Mouse (Mus musculus) forebrain, embryonic 13.5 days (tissue): Measurements from ENCODE around the gene Tlk1. TPM values are rescaled to one million over a fixed set of nuclear protein-coding genes. Genes with fewer than 3 reads are reported as not detected.

ENCODE experiments used
- ATAC-seq: fragments of 200-750 bp; cut with Nextera tagmentation; 2 replicates; pipeline ENCODE4 v1.8.0; 2017
- H3K27ac ChIP-seq: fragments of 300-500 bp; sonication (generic); 2 replicates; pipeline ENCODE4 v1.5.1; 2015; ENCODE audit warnings: inconsistent platforms, mild to moderate bottlenecking, moderate library complexity
- H3K27me3 ChIP-seq: fragments of 300-500 bp; sonication (generic); 2 replicates; pipeline ENCODE4 v1.6.1; 2015; ENCODE audit warnings: mild to moderate bottlenecking, inconsistent platforms
- H3K36me3 ChIP-seq: fragments of 300-500 bp; sonication (generic); 2 replicates; pipeline ENCODE4 v1.6.1; 2015; ENCODE audit warnings: mild to moderate bottlenecking, inconsistent platforms; ENCODE audit not compliant: poor library complexity, severe bottlenecking
- H3K4me1 ChIP-seq: fragments of 300-500 bp; sonication (generic); 2 replicates; pipeline ENCODE4 v1.6.1; 2015; ENCODE audit warnings: inconsistent platforms
- H3K4me2 ChIP-seq: fragments of 300-500 bp; sonication (generic); 2 replicates; pipeline ENCODE4 v1.6.1; 2015; ENCODE audit warnings: inconsistent platforms, mild to moderate bottlenecking, moderate library complexity
- H3K4me3 ChIP-seq: fragments of 300-500 bp; sonication (generic); 2 replicates; pipeline ENCODE4 v1.5.1; 2015; ENCODE audit warnings: mild to moderate bottlenecking, inconsistent platforms
- H3K9ac ChIP-seq: fragments of 300-500 bp; sonication (generic); 2 replicates; pipeline ENCODE4 v1.6.1; 2015; ENCODE audit warnings: mild to moderate bottlenecking, inconsistent platforms
- H3K9me3 ChIP-seq: fragments of 300-500 bp; sonication (generic); replicated peaks from 2 replicates; pipeline ENCODE4 v1.6.1; 2016; ENCODE audit warnings: inconsistent platforms
- WGBS: fragments of 180-500 bp; shearing (Covaris S2); methylation state at CpG from one replicate; pipeline ENCODE4 v1.1.7; 2015; 5-methylcytosine and 5-hydroxymethylcytosine counted together
- polyA plus RNA-seq: library from polyadenylated mRNA; unstranded; fragments of >200 nt; fragmentation: Nextera tagmentation; extraction: Ambion mirVana; gene quantifications from 2 replicates; pipeline ENCODE4 v1.2.1, GENCODE M21; 2015

The Tlk1 gene
- polyA plus RNA-seq, 1 experiment from 2014 or later, result 23.6 TPM

- H3K27ac ChIP-seq, result no peak overlapping the region
- ATAC-seq, result no peak
- no peak overlapping the region for H3K4me3 ChIP-seq
- H3K4me2 ChIP-seq, result no peak overlapping the region
- H3K9me3 ChIP-seq, result no peaks in the 10 kb centered on the region
- H3K36me3 ChIP-seq, result no peaks in the 10 kb centered on the region
- H3K9ac ChIP-seq, result no peak overlapping the region
- 0 out of 2 replicates have a peak, but pooled peaks cover 3% of the 10 kb centered on the region for H3K4me1 ChIP-seq
- H3K27me3 ChIP-seq, result no peaks in the 10 kb centered on the region
- 55% methylated on average over 2 of the region's 2 CpGs for WGBS
Measured at GRCm38 (mm10) chr2:70830683-70831082, 5.2 kb upstream of the Tlk1 start.

GRCm38 (mm10) chr2:70829946-70830610, 4.5 kb upstream of the Tlk1 start:
- H3K9ac ChIP-seq, result no peak overlapping the region
- no peak overlapping the region for H3K4me3 ChIP-seq
- WGBS, result 91% methylated on average over 5 of the region's 5 CpGs
- H3K27me3 ChIP-seq, result no peaks in the 10 kb centered on the region
- no peaks in the 10 kb centered on the region for H3K9me3 ChIP-seq
- H3K4me2 ChIP-seq, result no peak overlapping the region
- ATAC-seq, result no peak
- H3K27ac ChIP-seq, result no peak overlapping the region
- no peaks in the 10 kb centered on the region for H3K36me3 ChIP-seq
- 0 out of 2 replicates have a peak, but pooled peaks cover 3% of the 10 kb centered on the region for H3K4me1 ChIP-seq

- Histone ChIP-seq H3K27ac (no peak overlapping the region), H3K27me3 (no peaks in the 10 kb centered on the region), H3K4me1 (peaks cover 12% of the 10 kb centered on the region), H3K9ac (no peak overlapping the region), H3K4me3 (no peak overlapping the region), H3K4me2 (no peak overlapping the region), H3K9me3 (no peaks in the 10 kb centered on the region), H3K36me3 (no peaks in the 10 kb centered on the region)
- ATAC-seq, result no peak
- 86% methylated on average over 8 of the region's 8 CpGs for WGBS
Measured at GRCm38 (mm10) chr2:70827780-70828179, 2.3 kb upstream of the Tlk1 start.

- peak overlapping the region; percentile 71; the same call in 1 of the 2 replicates for H3K4me2 ChIP-seq
- no peaks in the 10 kb centered on the region for H3K27me3 ChIP-seq
- no peak for ATAC-seq
- no peak overlapping the region for H3K9ac ChIP-seq
- no peaks in the 10 kb centered on the region for H3K36me3 ChIP-seq
- WGBS, result 77% methylated on average over 8 of the region's 8 CpGs
- H3K4me3 ChIP-seq, result no peak overlapping the region
- no peak overlapping the region for H3K27ac ChIP-seq
- H3K4me1 ChIP-seq, result peaks cover 18% of the 10 kb centered on the region
- H3K9me3 ChIP-seq, result no peaks in the 10 kb centered on the region
Measured at GRCm38 (mm10) chr2:70826436-70827230, 1.1 kb upstream of the Tlk1 start.

- peak overlapping the region; percentile 71 for H3K4me2 ChIP-seq
- H3K36me3 ChIP-seq, result no peaks in the 10 kb centered on the region
- H3K4me1 ChIP-seq, result peaks cover 23% of the 10 kb centered on the region
- peak; percentile 81 for ATAC-seq
- H3K27me3 ChIP-seq, result no peaks in the 10 kb centered on the region
- H3K27ac ChIP-seq, result peak overlapping the region; percentile 100
- WGBS, result under 1% methylated on average over 49 of the region's 59 CpGs
- H3K9ac ChIP-seq, result peak overlapping the region; percentile 93
- H3K9me3 ChIP-seq, result no peaks in the 10 kb centered on the region
- H3K4me3 ChIP-seq, result peak overlapping the region; percentile 94
Measured at GRCm38 (mm10) chr2:70824838-70825370, 624 bp downstream of the Tlk1 start.

GRCm38 (mm10) chr2:70823926-70824800, 1.4 kb downstream of the Tlk1 start:
- Histone ChIP-seq H3K27me3 (no peaks in the 10 kb centered on the region), H3K9ac (peak overlapping the region; percentile 93), H3K4me2 (peak overlapping the region; percentile 71), H3K27ac (peak overlapping the region; percentile 100), H3K36me3 (no peaks in the 10 kb centered on the region), H3K4me1 (peaks cover 23% of the 10 kb centered on the region), H3K4me3 (peak overlapping the region; percentile 94), H3K9me3 (no peaks in the 10 kb centered on the region)
- ATAC-seq, result no peak
- 1% methylated on average over 27 of the region's 27 CpGs for WGBS

GRCm38 (mm10) chr2:70823434-70823833, 2.1 kb downstream of the Tlk1 start:
- ATAC-seq, result no peak
- H3K4me3 ChIP-seq, result peak overlapping the region; percentile 94
- H3K27me3 ChIP-seq, result no peaks in the 10 kb centered on the region
- H3K27ac ChIP-seq, result no peak overlapping the region
- H3K9me3 ChIP-seq, result no peaks in the 10 kb centered on the region
- H3K36me3 ChIP-seq, result no peaks in the 10 kb centered on the region
- H3K4me2 ChIP-seq, result peak overlapping the region; percentile 71
- peak overlapping the region; percentile 45; the same call in 1 of the 2 replicates for H3K9ac ChIP-seq
- H3K4me1 ChIP-seq, result peaks cover 26% of the 10 kb centered on the region
- WGBS, result 50% methylated on average over 5 of the region's 5 CpGs

GRCm38 (mm10) chr2:70816939-70817338, 8.6 kb downstream of the Tlk1 start:
- no peak for ATAC-seq
- Histone ChIP-seq H3K27ac (no peak overlapping the region), H3K9ac (no peak overlapping the region), H3K4me3 (no peak overlapping the region), H3K4me1 (peaks cover 13% of the 10 kb centered on the region), H3K9me3 (no peaks in the 10 kb centered on the region), H3K27me3 (no peaks in the 10 kb centered on the region), H3K4me2 (no peak overlapping the region), H3K36me3 (no peaks in the 10 kb centered on the region)
- 57% methylated on average over 3 of the region's 3 CpGs for WGBS

- H3K4me1 ChIP-seq, result peaks cover 6% of the 10 kb centered on the region; the same call in 1 of the 2 replicates
- H3K4me2 ChIP-seq, result no peak overlapping the region
- no peaks in the 10 kb centered on the region for H3K9me3 ChIP-seq
- H3K27me3 ChIP-seq, result no peaks in the 10 kb centered on the region
- H3K9ac ChIP-seq, result no peak overlapping the region
- no peak overlapping the region for H3K27ac ChIP-seq
- ATAC-seq, result no peak
- no peak overlapping the region for H3K4me3 ChIP-seq
- H3K36me3 ChIP-seq, result no peaks in the 10 kb centered on the region
- WGBS, result 82% methylated on average over 2 of the region's 2 CpGs
Measured at GRCm38 (mm10) chr2:70816016-70816415, 9.5 kb downstream of the Tlk1 start.

GRCm38 (mm10) chr2:70813608-70814007, 11.9 kb downstream of the Tlk1 start:
- Histone ChIP-seq H3K9me3 (no peaks in the 10 kb centered on the region), H3K27ac (no peak overlapping the region), H3K36me3 (no peaks in the 10 kb centered on the region), H3K4me3 (no peak overlapping the region), H3K9ac (no peak overlapping the region), H3K4me1 (peaks cover 3% of the 10 kb centered on the region; the same call in 1 of the 2 replicates), H3K27me3 (no peaks in the 10 kb centered on the region), H3K4me2 (no peak overlapping the region)
- WGBS, result 79% methylated on average over 4 of the region's 4 CpGs
- no peak for ATAC-seq

- no peak for ATAC-seq
- H3K4me2 ChIP-seq, result no peak overlapping the region
- 85% methylated on average over 3 of the region's 3 CpGs for WGBS
- no peaks in the 10 kb centered on the region; the same call in 1 of the 2 replicates for H3K4me1 ChIP-seq
- H3K9me3 ChIP-seq, result no peaks in the 10 kb centered on the region
- no peaks in the 10 kb centered on the region for H3K36me3 ChIP-seq
- H3K27ac ChIP-seq, result no peak overlapping the region
- no peak overlapping the region for H3K9ac ChIP-seq
- no peak overlapping the region for H3K4me3 ChIP-seq
- H3K27me3 ChIP-seq, result no peaks in the 10 kb centered on the region
Measured at GRCm38 (mm10) chr2:70811476-70811875, 14.1 kb downstream of the Tlk1 start.
